Mouse (Mus musculus): Measurements from ENCODE around the gene Myo1h. TPM values are rescaled to one million over a fixed set of nuclear protein-coding genes. Genes with fewer than 3 reads are reported as not detected.

Gene Myo1h
- total RNA-seq (2014; fragmentation: Nextera tagmentation) (0.79 and 2.6 TPM in 2 replicates), total RNA-seq (2017) (0.33 and 0.34 TPM in 2 replicates)

DNA sequence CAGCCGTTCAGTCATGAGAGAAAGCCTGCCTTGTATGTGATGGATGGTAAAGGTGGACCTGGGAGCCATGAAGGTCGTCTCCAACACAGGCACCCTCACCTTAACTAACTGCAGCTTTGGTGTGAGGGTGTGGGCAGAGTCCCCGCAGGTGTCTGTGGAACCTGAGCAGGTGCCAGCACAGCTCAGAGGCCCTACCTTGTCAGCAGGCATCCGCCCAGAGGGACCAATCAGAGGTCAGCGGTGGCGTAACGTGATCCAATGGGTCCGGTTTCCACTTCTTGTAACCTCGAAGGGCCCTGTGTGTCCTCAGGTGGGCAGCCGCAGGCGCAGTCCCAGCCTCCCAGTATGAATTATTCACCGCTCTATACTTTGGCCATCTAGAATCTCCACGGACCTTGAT, at the start of gene Myo1h:
Gene Myo1h, plus strand, starts transcription at position 293 of the 400 bp plus-strand sequence.
- no peak for ATAC-seq (replicated peaks; ENCODE audit: low FRiP score, low TSS enrichment, poor library complexity, severe bottlenecking)

DNA sequence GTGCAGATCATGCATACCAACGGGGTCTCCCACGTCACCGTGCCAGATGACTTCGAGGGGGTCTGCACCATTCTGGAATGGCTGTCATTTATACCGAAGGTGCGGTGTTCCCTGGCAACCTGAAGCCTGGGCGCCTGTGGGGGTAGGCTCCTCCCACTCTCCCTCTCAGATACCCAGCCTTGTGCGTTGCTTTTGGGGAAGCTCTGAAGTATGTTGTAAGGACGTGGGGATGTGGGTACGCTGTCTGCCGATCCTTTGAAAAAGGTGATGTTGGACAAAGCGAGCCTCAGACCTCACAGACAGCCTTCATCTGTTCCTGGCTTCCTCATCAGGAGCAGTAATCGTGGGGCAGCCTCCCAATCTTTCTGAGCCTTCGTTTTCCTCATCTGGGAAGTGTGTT, 49.2 kb upstream of the Myo1h start:
- ATAC-seq (replicated peaks; ENCODE audit: low FRiP score, low TSS enrichment, poor library complexity, severe bottlenecking): no peak

DNA sequence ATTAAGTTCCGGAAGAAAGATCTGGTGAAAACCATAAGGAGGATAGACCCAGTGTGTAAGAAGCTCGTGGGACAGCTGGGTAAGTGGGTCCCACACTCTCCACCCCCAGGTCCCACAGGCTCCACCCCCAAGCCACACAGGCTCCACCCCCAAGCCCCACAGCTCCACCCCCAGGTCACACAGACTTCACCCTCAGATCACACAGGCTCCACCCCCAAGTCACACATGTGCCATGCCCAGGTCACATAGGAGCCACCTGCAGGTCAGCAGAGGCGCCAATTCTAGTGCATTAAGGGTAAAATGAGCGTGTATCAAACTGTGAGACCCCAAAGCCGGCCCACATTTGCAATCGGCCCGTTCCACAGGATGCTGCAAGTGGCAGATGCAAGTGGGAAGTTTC, 42.5 kb upstream of the Myo1h start:
- no peak; the same call in 1 of the 2 replicates for ATAC-seq (replicated peaks; ENCODE audit: low FRiP score, low TSS enrichment, poor library complexity, severe bottlenecking)

DNA sequence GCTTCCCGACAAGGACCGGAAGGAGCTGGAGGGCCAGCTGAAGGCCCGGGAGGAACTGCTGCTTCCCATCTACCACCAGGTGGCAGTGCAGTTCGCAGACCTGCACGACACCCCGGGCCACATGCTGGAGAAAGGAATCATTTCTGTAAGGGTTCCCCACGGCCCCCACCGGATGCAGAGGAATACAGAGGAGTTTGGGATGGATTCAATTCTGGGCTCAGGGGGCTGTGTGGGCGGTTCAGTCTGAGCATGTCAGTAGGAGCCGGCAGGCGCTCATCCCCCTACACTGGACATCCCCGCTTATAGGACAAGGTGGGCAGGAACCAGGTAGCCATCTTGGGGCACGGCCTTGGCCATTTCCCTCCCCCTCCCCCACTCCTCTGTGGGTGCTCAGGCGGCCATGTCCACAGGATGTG, 40.8 kb upstream of the Myo1h start:
- ATAC-seq (replicated peaks; ENCODE audit: low FRiP score, low TSS enrichment, poor library complexity, severe bottlenecking): peak; percentile 58

DNA sequence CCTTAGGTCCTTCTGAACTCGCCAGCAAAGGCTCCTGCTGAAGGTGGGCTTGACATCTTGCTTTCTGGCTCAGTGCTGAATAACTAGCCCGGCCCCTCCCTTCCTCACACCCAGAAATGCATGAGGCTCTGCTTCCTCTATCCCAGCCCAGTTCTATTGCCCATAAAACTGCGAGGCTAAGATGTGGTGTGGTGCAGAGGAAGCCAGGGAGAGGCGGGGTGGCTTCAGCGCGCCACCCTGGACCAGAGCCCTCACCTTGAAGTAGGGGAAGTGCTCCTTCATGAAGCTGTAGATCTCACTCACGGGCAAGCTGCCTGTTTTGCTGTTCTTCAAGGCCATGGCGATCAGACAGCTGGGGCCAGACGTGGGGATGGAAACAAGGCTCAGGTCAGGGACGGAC, 29.5 kb upstream of the Myo1h start:
- ATAC-seq (replicated peaks; ENCODE audit: low FRiP score, low TSS enrichment, poor library complexity, severe bottlenecking): no peak

DNA sequence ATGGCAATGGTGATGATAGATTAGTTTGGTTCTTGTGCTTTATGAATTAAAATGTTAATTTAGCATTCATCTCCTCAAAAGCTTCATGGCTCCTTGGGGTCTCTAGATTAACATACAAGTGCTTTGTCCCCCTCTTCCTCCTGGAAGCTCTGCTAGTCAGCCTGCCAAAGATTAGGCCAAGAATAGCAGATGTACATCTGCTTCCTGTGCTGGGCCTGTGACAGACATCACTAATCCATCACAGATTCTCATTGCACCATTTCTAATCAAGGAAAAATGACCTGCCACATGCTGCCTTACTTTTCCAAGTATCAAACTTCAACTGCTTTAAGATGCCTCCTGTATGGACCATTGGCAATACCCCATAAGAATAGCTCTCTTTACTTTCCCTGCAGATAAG, 27.5 kb upstream of the Myo1h start:
- no peak for ATAC-seq (replicated peaks; ENCODE audit: low FRiP score, low TSS enrichment, poor library complexity, severe bottlenecking)

DNA sequence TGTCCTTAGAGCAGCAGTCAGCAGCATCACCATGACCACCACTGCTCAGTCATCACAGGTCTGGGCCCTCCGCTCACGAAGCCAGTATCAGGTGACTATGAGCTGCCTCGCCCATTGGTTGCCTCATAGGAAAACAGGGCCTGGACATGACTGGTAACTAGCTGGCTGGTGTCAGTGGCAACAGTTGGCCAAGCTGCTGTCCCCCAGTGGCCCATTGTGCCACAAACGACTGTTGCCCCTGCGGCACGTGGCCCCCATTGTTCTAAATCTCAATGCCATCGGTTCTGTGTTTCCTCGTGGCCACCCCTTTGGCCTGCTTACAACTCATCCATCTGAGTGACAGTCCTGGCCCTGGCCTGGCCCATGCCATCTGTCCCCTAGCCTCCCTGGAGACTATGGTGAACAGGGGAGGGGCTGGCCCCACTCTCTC, 24.9 kb upstream of the Myo1h start:
- no peak for ATAC-seq (replicated peaks; ENCODE audit: low FRiP score, low TSS enrichment, poor library complexity, severe bottlenecking)

DNA sequence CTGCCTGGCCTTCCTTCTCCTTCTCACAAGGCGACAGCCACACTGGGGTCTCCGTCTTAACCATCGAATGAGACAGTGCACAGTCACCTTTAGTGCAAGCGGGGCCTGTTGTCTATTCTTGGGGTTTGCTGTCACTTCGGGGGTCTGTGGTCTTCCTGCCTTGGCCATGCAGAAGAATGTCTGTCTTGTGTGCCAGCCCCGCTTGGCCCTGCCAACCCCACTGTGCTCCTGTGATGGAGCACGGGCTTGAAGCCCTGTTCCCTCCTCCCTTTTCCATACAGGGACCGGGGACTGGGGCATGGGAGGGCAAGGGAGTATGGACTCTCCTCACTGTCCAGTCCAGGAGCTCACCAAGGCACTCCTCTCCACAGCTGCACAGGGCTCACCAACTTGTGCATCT, 24.2 kb upstream of the Myo1h start:
- no peak for ATAC-seq (replicated peaks; ENCODE audit: low FRiP score, low TSS enrichment, poor library complexity, severe bottlenecking)

DNA sequence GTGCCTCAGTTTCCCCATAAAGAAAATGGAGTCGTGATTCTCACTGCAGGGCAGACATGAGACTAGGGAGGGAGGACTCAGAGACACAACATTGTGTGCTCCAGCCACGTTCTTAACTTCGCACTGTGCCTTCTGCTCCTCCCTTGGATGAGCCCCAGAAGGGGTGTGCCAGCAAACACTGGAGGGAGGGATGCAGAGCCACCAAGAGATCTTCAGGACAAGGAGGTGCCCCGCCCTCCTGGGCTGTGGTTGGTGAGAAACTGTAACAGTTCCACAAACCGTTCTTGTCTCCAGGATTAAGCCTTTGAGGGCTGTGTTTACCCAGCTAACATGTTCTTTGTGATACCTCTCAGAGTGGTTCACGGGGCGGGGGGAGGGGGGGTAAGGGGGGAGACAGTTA, 20.3 kb upstream of the Myo1h start:
- peak; percentile 83 for ATAC-seq (replicated peaks; ENCODE audit: low FRiP score, low TSS enrichment, poor library complexity, severe bottlenecking)

DNA sequence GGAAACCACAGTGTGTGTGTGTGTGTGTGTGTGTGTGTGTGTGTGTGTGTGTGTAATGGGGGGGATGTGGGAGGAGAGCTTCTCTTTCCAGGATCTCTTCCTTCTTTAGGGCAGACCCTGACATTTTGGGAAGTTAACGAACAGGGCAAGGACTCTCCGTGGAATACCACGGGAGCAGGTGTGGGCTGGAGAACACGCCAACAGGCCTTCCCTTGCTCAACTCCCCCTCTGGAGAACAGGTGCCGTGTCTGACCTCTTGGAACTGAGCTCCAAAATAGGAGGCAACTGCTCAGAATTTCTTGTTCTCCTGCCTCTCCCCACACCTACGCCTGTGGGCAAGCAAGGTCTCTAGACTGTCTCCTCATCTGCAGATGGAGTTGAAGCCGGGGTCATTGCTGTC, 19.5 kb upstream of the Myo1h start:
- ATAC-seq (replicated peaks; ENCODE audit: low FRiP score, low TSS enrichment, poor library complexity, severe bottlenecking): no peak

DNA sequence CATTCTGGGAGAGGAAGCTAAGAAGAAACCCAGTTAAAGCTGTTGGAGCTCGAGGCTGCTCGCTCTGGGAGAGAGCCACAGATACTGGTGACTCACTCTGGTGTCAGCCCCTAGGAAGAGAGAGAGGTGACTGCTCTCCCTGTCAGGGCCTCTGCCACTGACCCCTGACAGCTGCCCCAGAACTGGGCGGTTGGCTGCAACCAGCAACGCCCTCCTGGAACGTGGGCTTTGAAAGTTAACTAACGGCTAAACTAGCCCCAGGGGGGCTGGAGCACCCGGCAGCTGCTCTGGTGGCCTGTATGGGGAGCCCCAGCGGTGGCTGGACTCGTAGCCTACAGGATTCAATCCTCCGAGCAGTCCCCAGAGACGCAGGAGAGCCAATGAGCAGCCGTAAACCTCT, 19.0 kb upstream of the Myo1h start:
- no peak for ATAC-seq (replicated peaks; ENCODE audit: low FRiP score, low TSS enrichment, poor library complexity, severe bottlenecking)

DNA sequence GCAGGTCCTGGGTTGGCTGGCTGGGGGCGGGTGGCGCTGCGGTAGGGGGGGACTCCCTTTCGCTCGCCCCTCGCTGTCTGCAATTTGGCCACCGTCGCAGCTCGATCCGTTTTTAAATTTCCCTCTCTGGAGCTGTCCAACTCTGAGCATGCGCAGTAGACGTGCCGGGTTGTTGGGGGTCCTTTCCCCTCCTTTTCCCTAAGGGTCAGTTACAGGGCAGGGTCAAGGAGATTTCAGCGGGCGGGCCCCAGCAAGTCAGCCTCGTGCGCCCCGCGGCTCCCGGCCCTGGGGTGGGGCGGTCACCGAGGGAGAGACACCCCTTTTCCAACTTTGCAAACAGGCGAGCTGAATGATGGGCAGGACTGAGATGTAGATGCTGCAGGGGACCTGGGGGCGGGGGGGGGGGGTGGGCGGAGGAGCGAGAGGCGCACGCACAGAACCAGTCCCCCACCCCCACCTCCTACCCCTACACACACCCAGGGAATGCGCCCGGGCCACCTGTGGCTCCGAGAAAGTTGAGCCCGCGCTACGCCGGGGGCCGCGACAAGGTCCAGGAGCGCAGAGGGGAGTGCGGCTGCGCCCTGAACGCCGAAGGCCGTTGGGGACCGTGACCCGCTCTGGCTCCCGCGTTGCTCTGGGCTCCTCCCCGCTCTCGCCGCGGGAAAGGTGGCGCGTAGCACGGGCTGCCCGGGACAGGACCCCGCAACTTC, 15.1 kb upstream of the Myo1h start, which contains the start of gene Foxn4:
Gene Foxn4, minus strand, starts transcription at position 115 of the 710 bp plus-strand sequence.
- no peak for ATAC-seq (replicated peaks; ENCODE audit: low FRiP score, low TSS enrichment, poor library complexity, severe bottlenecking)

DNA sequence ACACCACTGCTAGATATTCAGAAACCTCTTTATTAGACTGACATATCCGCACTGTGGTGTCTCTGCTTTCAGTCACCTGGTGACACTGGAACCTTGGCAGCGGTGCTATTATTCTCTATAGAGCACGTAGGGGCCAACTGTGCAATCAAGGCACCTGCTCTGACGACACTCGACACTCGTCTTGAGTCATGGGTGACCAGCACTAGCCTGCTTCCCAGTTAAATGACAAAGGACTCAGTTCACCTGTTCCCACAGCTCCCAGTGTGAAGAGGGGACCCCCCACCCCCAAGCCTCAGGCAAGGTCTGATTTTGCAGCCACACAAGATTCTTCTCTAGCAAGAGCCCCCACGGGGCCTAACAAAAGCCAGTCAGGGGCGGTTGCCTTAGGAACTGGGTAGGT, 13.6 kb upstream of the Myo1h start:
- no peak for ATAC-seq (replicated peaks; ENCODE audit: low FRiP score, low TSS enrichment, poor library complexity, severe bottlenecking)

DNA sequence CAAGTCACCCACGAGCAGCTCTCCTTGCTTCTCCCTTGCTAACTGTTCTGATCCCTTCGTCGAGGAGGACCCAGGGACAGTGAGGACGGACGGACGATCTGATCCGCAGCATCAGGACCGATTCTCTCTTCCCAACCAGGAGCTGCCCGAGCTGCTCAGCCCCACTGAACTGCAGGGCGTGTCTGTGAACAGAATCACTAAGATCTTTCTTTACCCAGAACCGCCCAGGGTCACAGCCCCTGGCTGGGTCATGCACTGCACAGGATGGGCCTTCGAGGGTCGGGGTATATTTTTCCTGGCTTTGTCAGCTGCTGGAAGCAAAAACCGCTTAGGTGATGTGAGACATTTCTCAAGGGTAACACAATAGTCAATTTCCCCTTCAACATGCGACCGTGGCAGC, 13.0 kb upstream of the Myo1h start:
- ATAC-seq (replicated peaks; ENCODE audit: low FRiP score, low TSS enrichment, poor library complexity, severe bottlenecking): no peak

DNA sequence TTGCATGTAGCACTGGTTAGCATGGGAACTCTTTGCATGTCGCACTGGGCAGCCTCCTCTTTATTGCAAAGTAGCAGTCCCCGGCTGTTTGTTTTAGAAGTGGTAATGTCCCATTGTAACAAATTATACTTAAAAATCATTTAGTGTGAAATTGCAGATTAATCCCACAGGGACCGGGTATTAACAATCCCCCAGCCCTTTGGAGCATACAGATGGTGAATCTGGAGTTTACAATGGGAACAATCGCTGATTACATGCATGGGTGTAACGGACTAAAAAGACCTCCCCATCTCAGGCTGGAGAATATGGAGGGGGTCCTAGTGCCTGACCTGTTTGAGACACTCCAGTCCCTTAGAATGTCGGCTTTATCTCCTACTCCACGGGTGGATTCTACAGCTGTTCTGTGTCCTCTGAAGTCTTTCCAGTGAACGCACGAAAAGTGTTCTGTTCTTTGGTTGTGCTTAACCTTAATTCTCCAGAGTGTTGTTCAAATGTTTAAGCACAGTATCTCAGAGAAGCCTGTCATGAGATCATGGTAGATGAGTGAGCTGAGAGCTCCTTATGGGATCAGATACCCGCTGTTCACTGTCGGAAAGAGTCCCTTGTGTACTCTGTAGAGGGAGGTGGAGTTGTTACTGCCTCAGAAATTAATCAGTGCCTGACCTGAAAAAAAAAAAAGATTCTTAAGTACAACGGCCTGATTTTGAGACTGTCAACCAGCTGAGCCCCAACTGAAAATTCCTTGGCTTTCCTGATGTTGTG, 9.4 kb upstream of the Myo1h start:
- no peak for ATAC-seq (replicated peaks; ENCODE audit: low FRiP score, low TSS enrichment, poor library complexity, severe bottlenecking)

DNA sequence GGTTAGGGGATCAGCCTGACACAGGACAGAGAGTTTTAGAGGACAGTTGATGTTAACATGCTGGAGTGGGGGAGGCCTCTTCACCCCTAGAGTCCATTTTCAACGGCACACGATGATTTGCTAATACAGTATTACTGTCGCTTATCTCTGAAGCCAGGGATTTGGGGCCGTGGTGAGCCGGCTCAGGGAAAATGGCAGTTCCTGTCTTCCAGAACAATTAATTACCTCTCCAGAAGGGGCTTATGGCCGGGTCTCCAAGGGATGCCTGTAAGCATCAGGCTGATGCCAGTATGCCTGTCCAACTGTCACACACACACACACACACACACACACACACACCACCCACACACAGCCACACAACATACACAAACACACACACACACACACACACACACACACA, 6.6 kb upstream of the Myo1h start:
- no peak for ATAC-seq (replicated peaks; ENCODE audit: low FRiP score, low TSS enrichment, poor library complexity, severe bottlenecking)

DNA sequence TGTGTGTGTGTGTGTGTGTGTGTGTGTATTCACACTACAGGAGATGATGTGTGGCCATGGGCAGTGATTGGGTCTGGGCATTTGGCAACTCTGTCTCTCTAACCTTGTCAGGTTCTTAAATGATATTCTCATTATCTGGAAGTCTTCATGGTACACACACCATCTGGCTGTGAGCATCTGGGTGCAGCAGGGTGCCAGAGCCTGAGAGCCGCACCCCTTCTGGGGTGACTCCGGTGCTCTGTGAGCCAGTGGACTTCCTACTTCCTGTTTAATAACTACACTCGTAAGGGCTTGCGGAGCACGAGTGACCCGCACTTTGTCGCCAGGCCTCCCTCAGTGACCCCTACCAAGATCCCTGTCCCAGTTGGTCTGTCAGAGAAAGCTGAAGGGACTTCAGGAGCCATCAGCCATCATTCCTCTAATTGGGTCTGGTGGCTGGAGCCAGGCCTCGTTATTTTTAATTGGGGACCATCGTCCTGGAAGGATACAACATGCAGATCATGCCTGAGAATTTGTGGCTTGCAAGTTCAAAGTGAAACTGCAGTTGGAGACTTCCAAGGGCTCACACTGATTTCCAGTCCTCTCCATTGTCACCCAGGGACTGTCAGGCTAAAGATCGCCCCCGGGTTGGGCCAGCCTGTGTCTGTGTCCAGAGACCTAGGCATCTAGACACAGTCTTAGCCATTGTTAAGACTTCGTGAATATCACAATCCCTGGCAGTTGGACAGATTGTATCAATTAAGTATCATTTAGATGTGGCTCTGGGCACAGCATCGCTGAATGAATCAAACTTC, 4.2 kb upstream of the Myo1h start:
- ATAC-seq (replicated peaks; ENCODE audit: low FRiP score, low TSS enrichment, poor library complexity, severe bottlenecking): 0 out of 2 replicates have a peak, but pooled peaks have one; percentile 14

DNA sequence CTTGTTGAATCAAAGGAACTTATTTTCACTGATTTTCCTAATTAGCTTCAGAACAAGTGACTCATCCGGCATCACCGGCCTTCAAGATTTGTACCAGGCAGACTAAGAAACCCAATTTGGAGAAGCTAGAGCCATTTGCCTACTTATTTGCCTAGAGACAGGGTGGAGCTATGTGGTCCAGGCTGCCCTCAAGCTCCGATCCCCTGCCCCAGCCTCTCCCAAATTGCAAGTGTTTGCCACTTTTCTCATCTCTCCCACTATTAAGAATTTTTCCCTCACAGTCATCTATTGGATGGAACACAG, 3.6 kb upstream of the Myo1h start:
- ATAC-seq (replicated peaks; ENCODE audit: low FRiP score, low TSS enrichment, poor library complexity, severe bottlenecking): no peak

DNA sequence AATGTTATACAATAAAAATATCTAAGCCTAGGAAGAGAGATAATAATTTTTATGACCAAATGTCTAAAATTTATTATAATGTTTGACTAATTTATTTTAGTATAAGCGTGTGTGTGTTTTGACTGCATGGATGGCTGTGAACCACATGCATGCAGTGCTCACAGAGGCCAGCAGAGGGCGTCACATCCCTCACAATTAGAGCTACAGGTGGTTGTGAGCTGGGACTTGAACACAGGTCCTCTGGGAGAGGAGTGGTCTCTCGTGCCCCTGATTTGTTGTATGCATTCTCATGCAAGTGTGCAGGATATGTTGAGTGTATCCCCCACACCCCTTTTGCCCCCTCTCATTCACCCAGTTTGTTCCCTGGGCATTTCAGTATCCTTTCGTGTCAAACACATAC, 2.9 kb upstream of the Myo1h start:
- no peak for ATAC-seq (replicated peaks; ENCODE audit: low FRiP score, low TSS enrichment, poor library complexity, severe bottlenecking)

DNA sequence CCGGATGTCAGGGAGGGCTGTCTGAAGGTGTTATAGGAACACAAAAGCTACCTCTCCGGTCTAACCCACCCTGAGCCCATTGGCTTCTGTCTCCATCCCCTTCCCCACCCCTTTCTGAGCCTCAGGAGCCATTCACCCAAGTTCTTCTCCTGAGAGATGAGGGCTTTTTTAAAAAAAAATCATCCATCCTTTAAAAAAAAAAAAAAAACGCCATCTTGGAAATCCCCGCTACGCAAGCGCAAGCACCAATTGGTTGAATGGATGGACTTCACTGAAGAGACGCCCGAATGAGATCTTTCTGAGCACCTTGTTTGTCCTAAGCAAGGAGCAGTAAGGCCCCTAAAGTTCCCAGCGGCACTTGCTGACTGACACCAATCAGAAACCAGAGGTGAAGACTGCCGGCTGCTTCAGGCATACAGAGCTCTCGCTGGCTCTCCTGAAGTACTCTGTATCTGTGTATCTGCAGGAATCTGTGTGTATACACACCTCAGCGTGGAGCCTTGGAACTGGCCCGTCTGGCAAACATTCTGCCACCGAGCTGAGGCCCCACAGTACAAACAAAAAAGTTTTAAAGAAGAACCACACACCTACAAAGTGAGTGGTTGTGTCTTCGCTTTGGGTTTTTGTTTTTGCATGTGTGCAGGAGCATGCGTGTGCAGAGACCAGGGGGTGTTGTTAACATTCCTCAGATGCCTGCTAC, 1.9 kb upstream of the Myo1h start:
- no peak for ATAC-seq (replicated peaks; ENCODE audit: low FRiP score, low TSS enrichment, poor library complexity, severe bottlenecking)

Measured in megakaryocyte-erythroid progenitor cell, adult 5-6 weeks (primary cell).